Mouse (Mus musculus): ENCODE data around the gene Hoxc8.

DNA sequence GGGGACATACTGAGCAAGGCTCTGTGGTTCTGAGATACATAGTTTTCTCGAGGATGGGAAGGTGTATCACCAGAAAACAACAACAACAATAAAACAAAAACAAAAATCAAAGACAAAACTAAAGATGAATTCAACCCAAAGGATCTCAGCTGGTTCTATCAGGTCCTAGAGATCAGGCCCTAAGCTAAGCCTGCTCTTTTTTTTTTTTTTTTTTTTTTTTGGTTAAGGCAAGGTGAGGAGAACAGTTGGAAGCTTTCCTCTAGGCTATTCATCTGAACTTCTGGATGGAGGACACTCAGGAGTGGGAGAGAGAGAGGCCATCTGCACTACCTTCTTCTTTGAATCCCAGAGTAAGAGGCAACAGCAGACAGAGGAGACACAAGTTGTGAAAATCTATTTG is 47.2 kb downstream of the Hoxc8 start:
- TF ChIP-seq HCFC1 (IDR thresholded peaks at IDR 0.05; ENCODE audit: low read depth, low read length) (no peak), CHD2 (IDR thresholded peaks at IDR 0.05; ENCODE audit: low read length) (no peak), E2F4 (IDR thresholded peaks at IDR 0.05; ENCODE audit: borderline replicate concordance, low read depth, low read length) (no peak), BHLHE40 (IDR thresholded peaks at IDR 0.05; ENCODE audit: borderline replicate concordance, low read depth, low read length) (no peak), TAL1 (IDR thresholded peaks at IDR 0.05; ENCODE audit: low read length) (no peak), UBTF (IDR thresholded peaks at IDR 0.05; ENCODE audit: borderline replicate concordance, insufficient read depth, low read depth, low read length) (no peak), POLR2A (IDR thresholded peaks at IDR 0.05; ENCODE audit: control insufficient read depth in 1 of 2, insufficient read depth in 1 of 2, low read depth in 1 of 2, low read length in 2 of 2, poor library complexity in 1 of 2) (no peak), SMC3 (IDR thresholded peaks at IDR 0.05; ENCODE audit: low read depth, low read length) (no peak), ZMIZ1 (IDR thresholded peaks at IDR 0.05; ENCODE audit: low read depth, low read length) (no peak), CTCF (IDR thresholded peaks at IDR 0.05 in 2 of 3, conservative IDR thresholded peaks at IDR 0.05 in 1 of 3; ENCODE audit: control insufficient read depth in 1 of 3, insufficient read depth in 1 of 3, low read depth in 2 of 3, low read length in 3 of 3, poor library complexity in 1 of 3, severe bottlenecking in 1 of 3) (no peak), MAFK (IDR thresholded peaks at IDR 0.05; ENCODE audit: borderline replicate concordance, low read depth, low read length) (no peak), EP300 (IDR thresholded peaks at IDR 0.05; ENCODE audit: low read depth in 1 of 2, low read length in 2 of 2) (no peak)
